Mouse (Mus musculus): ENCODE results near the gene Mettl25. TPM values are rescaled to one million over a fixed set of nuclear protein-coding genes. Genes with fewer than 3 reads are reported as not detected.

Gene Mettl25
- polyA plus RNA-seq (2014; fragmentation: Nextera tagmentation; extraction: Ambion mirVana), result 16.3 and 16.4 TPM in 2 replicates

- Histone ChIP-seq H3K4me3 (ENCODE audit: low read length) (peak within 1 kb of the TSS; percentile 58), H3K9ac (ENCODE audit: low read depth, low read length) (peak within 1 kb of the TSS; percentile 82), H3K27me3 (ENCODE audit: control insufficient read depth, insufficient read depth, low read length) (no peaks in the 10 kb centered on the region), H3K4me2 (replicated peaks; ENCODE audit: low read depth, low read length) (peak within 1 kb of the TSS; percentile 75), H3K4me1 (ENCODE audit: control insufficient read depth, insufficient read depth, low read length) (0 out of 2 replicates have a peak, but pooled peaks cover 3% of the 10 kb centered on the region), H3K9me3 (ENCODE audit: control insufficient read depth, low read length) (no peaks in the 10 kb centered on the region), H3K27ac (ENCODE audit: low read depth, low read length) (peak within 1 kb of the TSS; percentile 95), H3K36me3 (ENCODE audit: control insufficient read depth, insufficient read depth, low read length) (peaks cover 31% of the 10 kb centered on the region)
- under 1% methylated on average over 90 of the region's 90 CpGs for WGBS
- ATAC-seq (ENCODE audit: low FRiP score, low TSS enrichment), result peak; percentile 99
These were observed at the start of gene Mettl25, which contains the start of gene Ccdc59 for GRCm38 (mm10) chr10:105840928-105841888. Gene Mettl25 (minus strand): TSS chr10:105841380. Gene Ccdc59 (plus strand): TSS chr10:105841067.

GRCm38 (mm10) chr10:105867312-105867711, 26.1 kb upstream of the Mettl25 start:
- H3K9me3 ChIP-seq (ENCODE audit: control insufficient read depth, low read length), result no peaks in the 10 kb centered on the region
- no peaks in the 10 kb centered on the region for H3K27me3 ChIP-seq (ENCODE audit: control insufficient read depth, insufficient read depth, low read length)
- H3K4me2 ChIP-seq (replicated peaks; ENCODE audit: low read depth, low read length), result no peak overlapping the region
- H3K4me1 ChIP-seq (ENCODE audit: control insufficient read depth, insufficient read depth, low read length), result no peaks in the 10 kb centered on the region
- H3K36me3 ChIP-seq (ENCODE audit: control insufficient read depth, insufficient read depth, low read length), result no peaks in the 10 kb centered on the region
- no peak overlapping the region for H3K27ac ChIP-seq (ENCODE audit: low read depth, low read length)
- ATAC-seq (ENCODE audit: low FRiP score, low TSS enrichment), result no peak
- WGBS, result 49% methylated on average over 4 of the region's 4 CpGs
- H3K9ac ChIP-seq (ENCODE audit: low read depth, low read length), result no peak overlapping the region
- H3K4me3 ChIP-seq (ENCODE audit: low read length), result no peak overlapping the region

- Histone ChIP-seq H3K4me1 (ENCODE audit: control insufficient read depth, insufficient read depth, low read length) (no peaks in the 10 kb centered on the region), H3K36me3 (ENCODE audit: control insufficient read depth, insufficient read depth, low read length) (peaks cover 25% of the 10 kb centered on the region), H3K27ac (ENCODE audit: low read depth, low read length) (no peak overlapping the region), H3K9ac (ENCODE audit: low read depth, low read length) (no peak overlapping the region), H3K4me3 (ENCODE audit: low read length) (no peak overlapping the region), H3K9me3 (ENCODE audit: control insufficient read depth, low read length) (no peaks in the 10 kb centered on the region), H3K4me2 (replicated peaks; ENCODE audit: low read depth, low read length) (no peak overlapping the region), H3K27me3 (ENCODE audit: control insufficient read depth, insufficient read depth, low read length) (no peaks in the 10 kb centered on the region)
- no peak for ATAC-seq (ENCODE audit: low FRiP score, low TSS enrichment)
- 84% methylated on average over 4 of the region's 4 CpGs for WGBS
These were observed 10.0 kb upstream of the Mettl25 start for GRCm38 (mm10) chr10:105851136-105851535.

- Histone ChIP-seq H3K4me1 (ENCODE audit: control insufficient read depth, insufficient read depth, low read length) (no peaks in the 10 kb centered on the region), H3K4me3 (ENCODE audit: low read length) (no peak overlapping the region), H3K9ac (ENCODE audit: low read depth, low read length) (no peak overlapping the region), H3K4me2 (replicated peaks; ENCODE audit: low read depth, low read length) (no peak overlapping the region), H3K9me3 (ENCODE audit: control insufficient read depth, low read length) (no peaks in the 10 kb centered on the region), H3K27ac (ENCODE audit: low read depth, low read length) (no peak overlapping the region), H3K27me3 (ENCODE audit: control insufficient read depth, insufficient read depth, low read length) (no peaks in the 10 kb centered on the region), H3K36me3 (ENCODE audit: control insufficient read depth, insufficient read depth, low read length) (peaks cover 33% of the 10 kb centered on the region)
- 93% methylated on average over 5 of the region's 5 CpGs for WGBS
- ATAC-seq (ENCODE audit: low FRiP score, low TSS enrichment), result no peak
These were observed 9.1 kb upstream of the Mettl25 start for GRCm38 (mm10) chr10:105850286-105850685.

- no peak overlapping the region for H3K27ac ChIP-seq (ENCODE audit: low read depth, low read length)
- H3K9ac ChIP-seq (ENCODE audit: low read depth, low read length), result no peak overlapping the region
- WGBS, result 73% methylated on average over 7 of the region's 7 CpGs
- H3K36me3 ChIP-seq (ENCODE audit: control insufficient read depth, insufficient read depth, low read length), result peaks cover 44% of the 10 kb centered on the region
- H3K4me3 ChIP-seq (ENCODE audit: low read length), result peak overlapping the region; percentile 58; the same call in 1 of the 2 replicates
- 0 out of 2 replicates have a peak, but pooled peaks cover 3% of the 10 kb centered on the region for H3K4me1 ChIP-seq (ENCODE audit: control insufficient read depth, insufficient read depth, low read length)
- no peaks in the 10 kb centered on the region for H3K27me3 ChIP-seq (ENCODE audit: control insufficient read depth, insufficient read depth, low read length)
- H3K4me2 ChIP-seq (replicated peaks; ENCODE audit: low read depth, low read length), result peak overlapping the region; percentile 75; the same call in 1 of the 2 replicates
- H3K9me3 ChIP-seq (ENCODE audit: control insufficient read depth, low read length), result no peaks in the 10 kb centered on the region
- no peak for ATAC-seq (ENCODE audit: low FRiP score, low TSS enrichment)
These were observed 1.4 kb upstream of the Mettl25 start for GRCm38 (mm10) chr10:105842574-105842973.

- 69% methylated on average over 10 of the region's 10 CpGs for WGBS
- peak; percentile 46; the same call in 1 of the 2 replicates for ATAC-seq (ENCODE audit: low FRiP score, low TSS enrichment)
- Histone ChIP-seq H3K36me3 (ENCODE audit: control insufficient read depth, insufficient read depth, low read length) (no peaks in the 10 kb centered on the region), H3K4me2 (replicated peaks; ENCODE audit: low read depth, low read length) (no peak overlapping the region), H3K27ac (ENCODE audit: low read depth, low read length) (no peak overlapping the region), H3K27me3 (ENCODE audit: control insufficient read depth, insufficient read depth, low read length) (no peaks in the 10 kb centered on the region), H3K4me3 (ENCODE audit: low read length) (no peak overlapping the region), H3K4me1 (ENCODE audit: control insufficient read depth, insufficient read depth, low read length) (no peaks in the 10 kb centered on the region), H3K9me3 (ENCODE audit: control insufficient read depth, low read length) (no peaks in the 10 kb centered on the region), H3K9ac (ENCODE audit: low read depth, low read length) (no peak overlapping the region)
These were observed 6.5 kb downstream of the Mettl25 start for GRCm38 (mm10) chr10:105834627-105835228.

GRCm38 (mm10) chr10:105806259-105807010, 34.7 kb downstream of the Mettl25 start:
- Histone ChIP-seq H3K27me3 (ENCODE audit: control insufficient read depth, insufficient read depth, low read length) (no peaks in the 10 kb centered on the region), H3K4me2 (replicated peaks; ENCODE audit: low read depth, low read length) (no peak overlapping the region), H3K9me3 (ENCODE audit: control insufficient read depth, low read length) (no peaks in the 10 kb centered on the region), H3K4me1 (ENCODE audit: control insufficient read depth, insufficient read depth, low read length) (no peaks in the 10 kb centered on the region), H3K9ac (ENCODE audit: low read depth, low read length) (no peak overlapping the region), H3K4me3 (ENCODE audit: low read length) (no peak overlapping the region), H3K36me3 (ENCODE audit: control insufficient read depth, insufficient read depth, low read length) (no peaks in the 10 kb centered on the region), H3K27ac (ENCODE audit: low read depth, low read length) (no peak overlapping the region)
- WGBS, result 65% methylated on average over 7 of the region's 7 CpGs
- ATAC-seq (ENCODE audit: low FRiP score, low TSS enrichment), result no peak

GRCm38 (mm10) chr10:105803461-105803860, 37.7 kb downstream of the Mettl25 start:
- no peak for ATAC-seq (ENCODE audit: low FRiP score, low TSS enrichment)
- Histone ChIP-seq H3K9ac (ENCODE audit: low read depth, low read length) (no peak overlapping the region), H3K27ac (ENCODE audit: low read depth, low read length) (no peak overlapping the region), H3K27me3 (ENCODE audit: control insufficient read depth, insufficient read depth, low read length) (no peaks in the 10 kb centered on the region), H3K9me3 (ENCODE audit: control insufficient read depth, low read length) (no peaks in the 10 kb centered on the region), H3K4me3 (ENCODE audit: low read length) (no peak overlapping the region), H3K4me1 (ENCODE audit: control insufficient read depth, insufficient read depth, low read length) (no peaks in the 10 kb centered on the region), H3K36me3 (ENCODE audit: control insufficient read depth, insufficient read depth, low read length) (no peaks in the 10 kb centered on the region), H3K4me2 (replicated peaks; ENCODE audit: low read depth, low read length) (no peak overlapping the region)
- WGBS, result 88% methylated on average over 2 of the region's 2 CpGs

All from kidney, embryonic 14.5 days (tissue).